Mouse (Mus musculus) neural tube, embryonic 11.5 days (tissue): ENCODE results near the gene Kif27. TPM values are rescaled to one million over a fixed set of nuclear protein-coding genes. Genes with fewer than 3 reads are reported as not detected.
A peak's percentile ranks its signal among the peaks of the same experiment; 100 is the strongest.

ENCODE experiments used
- ATAC-seq: fragments of 200-750 bp; cut with Nextera tagmentation; 2 replicates; pipeline ENCODE4 v1.8.0; 2017; ENCODE audit warnings: moderate number of reproducible peaks, mild to moderate bottlenecking, moderate TSS enrichment, moderate library complexity; ENCODE audit not compliant: insufficient read depth, low FRiP score, low TSS enrichment
- DNase-seq: peaks from one replicate; pipeline ENCODE4 v3.0.0-alpha.2; 2015; ENCODE audit warnings: low spot score
- H3K27ac ChIP-seq: fragments of 300-500 bp; sonication (generic); 2 replicates; pipeline ENCODE4 v1.5.1; 2014; ENCODE audit warnings: low read depth, mild to moderate bottlenecking, low read length
- H3K27me3 ChIP-seq: fragments of 300-500 bp; sonication (generic); 2 replicates; pipeline ENCODE4 v1.6.1; 2014; ENCODE audit warnings: mild to moderate bottlenecking, low read length, mixed read lengths; ENCODE audit not compliant: control insufficient read depth, insufficient read depth
- H3K36me3 ChIP-seq: fragments of 300-500 bp; sonication (generic); 2 replicates; pipeline ENCODE4 v1.6.1; 2014; ENCODE audit warnings: mild to moderate bottlenecking, low read length, moderate library complexity, mixed read lengths; ENCODE audit not compliant: control insufficient read depth, insufficient read depth
- H3K4me1 ChIP-seq: fragments of 300-500 bp; sonication (generic); 2 replicates; pipeline ENCODE4 v1.6.1; 2014; ENCODE audit warnings: low read length, mixed read lengths; ENCODE audit not compliant: control insufficient read depth, insufficient read depth
- H3K4me2 ChIP-seq: fragments of 300-500 bp; sonication (generic); 2 replicates; pipeline ENCODE4 v1.6.1; 2014; ENCODE audit warnings: low read depth, mild to moderate bottlenecking, moderate library complexity
- H3K4me3 ChIP-seq: fragments of 300-500 bp; sonication (generic); 2 replicates; pipeline ENCODE4 v1.5.1; 2014; ENCODE audit warnings: low read depth, low read length
- H3K9ac ChIP-seq: fragments of 300-500 bp; sonication (generic); 2 replicates; pipeline ENCODE4 v1.6.1; 2014; ENCODE audit warnings: mild to moderate bottlenecking, low read length
- H3K9me3 ChIP-seq: fragments of 300-500 bp; sonication (generic); 2 replicates; pipeline ENCODE4 v1.6.1; 2016; ENCODE audit warnings: low read length; ENCODE audit not compliant: control insufficient read depth
- WGBS: fragments of 180-500 bp; shearing (Covaris S2); extraction: QIAGEN DNeasy Blood & Tissue Kit; methylation state at CpG from one replicate; pipeline ENCODE4 v1.1.7; 2014; 5-methylcytosine and 5-hydroxymethylcytosine counted together
- polyA plus RNA-seq: library from polyadenylated mRNA; unstranded; fragments of >200 nt; fragmentation: Nextera tagmentation; extraction: Ambion mirVana; gene quantifications from 2 replicates; pipeline ENCODE4 v1.2.1, GENCODE M21; 2014

Gene Kif27
- polyA plus RNA-seq, 1 experiment from 2014 or later: 1.7 TPM

DNA sequence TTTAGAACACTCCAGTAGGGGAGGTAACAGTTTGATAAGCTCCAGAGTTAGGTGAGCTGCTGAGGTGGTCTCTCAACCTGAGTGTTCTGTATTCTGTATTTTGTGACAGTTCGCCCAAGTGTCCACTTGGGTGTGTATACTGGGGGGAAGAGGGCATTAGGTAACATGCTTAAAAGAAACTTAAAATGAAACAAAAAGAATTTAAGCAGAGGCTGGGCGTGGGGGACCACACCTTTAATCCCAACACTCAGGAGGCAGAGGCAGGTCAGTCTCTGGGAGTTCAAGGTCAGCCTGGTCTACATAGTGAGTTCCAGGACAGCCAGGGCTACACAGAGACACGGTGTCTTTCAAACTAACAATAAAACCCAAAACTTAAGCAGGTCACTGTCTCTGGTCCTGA is 78.4 kb downstream of the Kif27 start:
- no peak for ATAC-seq
- Histone ChIP-seq H3K27ac (no peak overlapping the region), H3K4me2 (no peak overlapping the region), H3K4me3 (no peak overlapping the region), H3K9me3 (no peaks in the 10 kb centered on the region), H3K4me1 (no peaks in the 10 kb centered on the region), H3K9ac (no peak overlapping the region), H3K27me3 (no peaks in the 10 kb centered on the region), H3K36me3 (no peaks in the 10 kb centered on the region)
- 93% methylated on average over 3 of the region's 3 CpGs for WGBS
- no peak for DNase-seq

DNA sequence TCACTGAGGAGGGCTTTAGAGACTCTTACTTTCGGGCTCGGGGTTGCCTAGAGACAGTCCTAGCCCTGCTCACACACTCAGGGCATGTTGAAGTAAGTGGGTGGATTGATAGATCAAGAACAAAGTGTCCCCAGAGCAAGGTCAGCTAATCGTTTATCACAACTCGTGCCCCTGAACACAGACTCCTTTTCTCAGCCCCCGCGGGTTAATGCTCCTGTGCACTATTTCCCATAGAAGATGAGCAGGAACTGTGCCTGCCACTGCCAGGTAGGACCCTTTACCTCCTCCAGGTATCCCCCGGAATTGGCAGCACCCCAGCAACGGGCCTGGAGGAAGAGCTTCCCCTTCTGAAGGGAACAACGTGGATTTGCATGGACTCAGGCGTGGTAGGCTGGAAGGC is 82.7 kb downstream of the Kif27 start:
- peaks cover 4% of the 10 kb centered on the region; the same call in 1 of the 2 replicates for H3K4me1 ChIP-seq
- no peak overlapping the region for H3K27ac ChIP-seq
- H3K36me3 ChIP-seq: no peaks in the 10 kb centered on the region
- no peak overlapping the region for H3K4me2 ChIP-seq
- H3K9me3 ChIP-seq: no peaks in the 10 kb centered on the region
- ATAC-seq (no peak), DNase-seq (no peak)
- H3K4me3 ChIP-seq: no peak overlapping the region
- H3K27me3 ChIP-seq: no peaks in the 10 kb centered on the region
- 71% methylated on average over 10 of the region's 10 CpGs for WGBS
- H3K9ac ChIP-seq: no peak overlapping the region

DNA sequence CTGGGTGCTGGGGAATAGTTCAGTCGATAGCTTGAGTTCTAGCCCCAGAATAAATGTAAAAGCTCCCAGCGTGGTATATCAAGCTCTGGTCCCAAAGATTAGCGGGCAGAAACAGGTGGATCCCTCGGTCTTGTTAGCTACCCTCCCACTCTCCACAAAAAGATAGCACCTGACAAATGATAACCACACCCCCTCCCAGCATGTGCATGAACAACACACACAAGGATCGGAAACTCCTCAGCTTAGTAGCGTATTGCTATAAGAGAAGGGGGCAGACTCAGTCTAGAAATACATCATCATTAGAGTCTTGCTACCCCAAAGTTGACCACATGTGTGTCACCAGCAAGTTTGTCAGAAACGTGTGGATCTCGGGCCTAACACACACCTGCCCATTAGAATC is 83.3 kb downstream of the Kif27 start, which contains the start of gene Gkap1:
TSS of gene Gkap1 (minus strand) at position 101 of the 400 bp plus-strand sequence.
- no peaks in the 10 kb centered on the region for H3K36me3 ChIP-seq
- H3K27ac ChIP-seq: peak within 1 kb of the TSS; percentile 82
- H3K4me1 ChIP-seq: peaks cover 4% of the 10 kb centered on the region; the same call in 1 of the 2 replicates
- DNase-seq (no peak), ATAC-seq (no peak)
- H3K9me3 ChIP-seq: no peaks in the 10 kb centered on the region
- peak within 1 kb of the TSS; percentile 88 for H3K9ac ChIP-seq
- 78% methylated on average over 8 of the region's 8 CpGs for WGBS
- H3K27me3 ChIP-seq: no peaks in the 10 kb centered on the region
- H3K4me3 ChIP-seq: peak within 1 kb of the TSS; percentile 88
- H3K4me2 ChIP-seq: peak within 1 kb of the TSS; percentile 74

DNA sequence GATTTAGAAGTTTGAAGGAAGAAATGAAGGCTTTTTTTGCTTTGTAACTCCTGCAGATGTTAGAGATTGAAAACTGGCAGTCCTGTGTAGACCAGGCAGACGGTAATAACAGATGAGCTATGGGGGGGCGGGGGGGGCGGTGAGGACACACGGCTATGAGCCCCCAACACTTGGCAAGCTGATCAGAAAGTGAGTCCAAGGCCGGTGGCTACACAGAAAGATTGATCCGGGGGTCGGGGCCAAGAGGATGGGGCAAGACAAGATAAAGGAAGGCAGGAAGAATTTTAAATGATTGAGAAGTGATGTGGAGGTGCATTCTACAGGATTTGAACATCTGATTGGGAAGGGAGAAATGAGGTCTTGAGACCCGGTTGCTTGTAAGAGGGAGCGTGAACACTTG is 83.8 kb downstream of the Kif27 start:
- Histone ChIP-seq H3K27ac (no peak overlapping the region), H3K36me3 (no peaks in the 10 kb centered on the region), H3K27me3 (no peaks in the 10 kb centered on the region), H3K4me2 (peak overlapping the region; percentile 74), H3K9ac (peak overlapping the region; percentile 88), H3K4me3 (peak overlapping the region; percentile 88), H3K4me1 (peaks cover 4% of the 10 kb centered on the region; the same call in 1 of the 2 replicates), H3K9me3 (no peaks in the 10 kb centered on the region)
- 21% methylated on average over 9 of the region's 9 CpGs for WGBS
- no peak for ATAC-seq
- DNase-seq: no peak

DNA sequence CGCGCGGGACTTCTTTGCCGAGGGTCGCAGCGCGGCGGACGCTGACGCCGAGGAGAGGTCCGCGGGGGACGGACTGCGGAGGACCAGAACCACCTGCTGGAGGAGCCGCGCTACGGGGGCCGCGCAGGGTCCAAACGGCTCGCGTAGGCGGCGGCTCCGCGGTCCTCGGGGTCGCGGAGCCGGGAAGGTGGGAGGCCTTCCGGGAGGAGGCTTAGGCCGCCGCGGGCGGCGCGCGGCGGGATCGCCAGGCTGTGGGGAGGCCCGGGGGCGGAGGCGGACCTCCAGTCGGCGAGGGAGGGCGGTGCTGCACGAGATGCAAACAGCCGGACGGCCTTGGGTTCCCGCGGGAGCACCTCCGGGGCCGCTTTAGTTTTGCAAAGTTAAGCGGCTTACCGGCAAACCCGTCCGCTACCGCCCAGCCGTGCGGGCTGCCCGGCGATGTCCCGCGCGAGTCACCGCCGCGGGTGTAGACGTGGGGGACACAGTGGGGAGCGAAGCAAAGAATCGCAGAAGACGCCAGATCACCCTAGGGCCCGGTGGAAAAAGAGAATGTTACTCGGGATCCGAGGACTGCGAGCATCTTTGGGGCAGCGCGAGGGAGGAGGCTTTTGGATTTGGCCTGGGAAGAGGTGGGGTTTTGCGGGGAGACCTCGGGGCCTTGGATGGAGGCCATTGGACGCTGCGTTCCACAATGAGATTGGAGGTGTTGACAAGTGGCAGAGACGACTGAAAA is 84.5 kb downstream of the Kif27 start:
- Histone ChIP-seq H3K4me3 (peak overlapping the region; percentile 88), H3K27ac (peak overlapping the region; percentile 82), H3K4me2 (peak overlapping the region; percentile 74), H3K9ac (peak overlapping the region; percentile 88), H3K9me3 (no peaks in the 10 kb centered on the region), H3K36me3 (no peaks in the 10 kb centered on the region), H3K4me1 (peaks cover 4% of the 10 kb centered on the region; the same call in 1 of the 2 replicates), H3K27me3 (no peaks in the 10 kb centered on the region)
- WGBS: under 1% methylated on average over 77 of the region's 84 CpGs
- DNase-seq (peak; percentile 88), ATAC-seq (peak; percentile 70)

DNA sequence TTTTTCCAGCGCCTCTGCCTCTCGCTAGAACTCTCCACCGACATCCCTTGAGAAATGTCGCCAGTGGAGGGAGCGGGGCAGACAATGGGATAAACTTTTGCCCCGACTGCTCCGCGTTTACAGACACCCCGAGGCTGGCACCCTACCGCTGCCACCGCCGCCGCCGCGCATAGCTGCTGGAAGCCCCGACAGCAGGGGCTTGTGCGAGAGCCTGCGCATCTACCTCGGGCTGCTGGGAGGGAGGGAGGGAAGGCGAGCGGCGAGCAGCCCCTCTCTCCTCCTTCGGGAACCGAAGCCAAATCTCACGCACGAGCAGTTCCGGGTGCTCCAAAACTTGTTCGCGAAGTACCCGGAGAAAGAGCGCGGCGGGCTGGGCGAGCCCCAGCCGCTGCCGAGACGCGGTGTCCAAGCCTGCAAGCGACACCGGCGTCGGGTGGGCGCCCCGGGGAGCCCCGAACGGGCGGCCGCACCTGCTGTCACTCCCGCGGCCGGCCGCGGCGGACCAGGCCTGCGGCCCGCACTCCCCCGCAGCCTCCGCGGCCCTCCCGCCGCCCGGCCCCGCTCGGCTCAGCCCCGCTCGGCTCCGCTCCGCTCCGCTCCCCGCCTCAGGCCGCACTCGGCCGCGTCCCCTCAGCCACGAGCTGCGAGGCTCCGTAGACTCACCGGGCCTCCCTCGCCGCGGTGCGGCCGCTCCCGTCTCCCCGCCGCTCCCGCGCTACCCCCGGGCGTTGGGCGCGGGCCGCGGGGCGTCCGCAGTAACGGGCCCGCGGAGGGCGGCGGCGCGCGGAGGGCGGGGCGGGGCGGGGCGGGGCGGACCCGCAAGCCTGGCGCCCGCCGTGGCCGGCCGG is 85.3 kb downstream of the Kif27 start:
- Histone ChIP-seq H3K9ac (peak overlapping the region; percentile 88), H3K4me2 (peak overlapping the region; percentile 74), H3K27ac (peak overlapping the region; percentile 82), H3K27me3 (no peaks in the 10 kb centered on the region), H3K9me3 (no peaks in the 10 kb centered on the region), H3K4me3 (peak overlapping the region; percentile 88), H3K4me1 (peaks cover 4% of the 10 kb centered on the region; the same call in 1 of the 2 replicates), H3K36me3 (no peaks in the 10 kb centered on the region)
- under 1% methylated on average over 63 of the region's 115 CpGs for WGBS
- DNase-seq: peak; percentile 73
- ATAC-seq: peak; percentile 62

DNA sequence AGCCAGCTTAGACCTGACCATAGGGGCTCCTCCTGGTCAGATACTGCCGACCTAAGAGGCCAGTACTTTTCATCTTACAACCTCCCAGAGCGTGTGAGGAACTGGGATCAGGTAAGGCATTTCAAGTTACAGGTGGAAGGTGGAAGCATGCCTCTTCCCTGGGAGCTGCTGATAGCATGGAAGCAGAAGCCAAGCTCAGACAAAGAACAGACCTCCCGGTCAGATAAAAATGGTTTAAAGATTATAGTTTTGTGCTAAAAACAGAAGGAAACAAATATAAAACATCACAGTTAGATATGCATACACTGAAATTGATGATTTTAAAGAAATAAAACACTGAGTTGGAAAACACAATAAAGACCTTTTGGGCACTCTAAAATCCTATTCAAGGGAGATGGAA is 92.1 kb downstream of the Kif27 start:
- WGBS: 85% methylated on average over 3 of the region's 3 CpGs

DNA sequence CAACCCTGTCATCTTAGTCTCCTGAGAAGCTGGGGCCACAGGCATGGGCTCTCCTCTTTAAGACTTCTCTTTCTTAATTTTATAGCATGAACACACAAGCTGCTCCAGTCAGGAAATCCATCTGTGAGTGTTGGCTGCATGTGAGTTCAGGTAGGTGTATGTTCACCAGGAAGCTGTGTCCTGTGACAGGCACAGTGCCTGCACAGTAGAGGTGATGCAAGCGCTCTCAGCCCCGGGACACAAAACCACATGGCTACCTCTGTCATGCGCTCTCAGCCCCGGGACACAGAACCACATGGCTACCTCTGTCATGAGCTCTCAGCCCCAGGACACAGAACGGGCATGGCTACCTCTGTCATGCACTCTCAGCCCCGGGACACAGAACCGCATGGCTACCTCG is 95.4 kb downstream of the Kif27 start:
- no peak for DNase-seq
- Histone ChIP-seq H3K4me1 (no peaks in the 10 kb centered on the region), H3K36me3 (peaks cover 2% of the 10 kb centered on the region; the same call in 1 of the 2 replicates), H3K9ac (no peak overlapping the region), H3K4me3 (no peak overlapping the region), H3K27me3 (no peaks in the 10 kb centered on the region), H3K27ac (no peak overlapping the region), H3K9me3 (no peaks in the 10 kb centered on the region), H3K4me2 (no peak overlapping the region)
- no peak for ATAC-seq
- WGBS: 86% methylated on average over 8 of the region's 8 CpGs

More for the DNA sequence above, 92.1 kb downstream of the Kif27 start:
- Histone ChIP-seq H3K4me2 (no peak overlapping the region), H3K27ac (no peak overlapping the region), H3K4me3 (no peak overlapping the region), H3K27me3 (no peaks in the 10 kb centered on the region), H3K9ac (no peak overlapping the region), H3K9me3 (no peaks in the 10 kb centered on the region), H3K4me1 (no peaks in the 10 kb centered on the region), H3K36me3 (peaks cover 2% of the 10 kb centered on the region; the same call in 1 of the 2 replicates)
- DNase-seq: no peak
- no peak for ATAC-seq
